Mouse (Mus musculus) liver, adult 2 months (tissue): Measurements from ENCODE around the gene Btnl10.

Experiments used
- CTCF ChIP-seq: fragments of 200-500 bp; IDR thresholded peaks from 2 replicates; pipeline ENCODE4 v1.5.1; 2011; ENCODE audit warnings: low read depth, low read length, control low read depth
- POLR2A ChIP-seq: fragments of 200-500 bp; IDR thresholded peaks from 2 replicates; pipeline ENCODE4 v1.6.1; 2011; ENCODE audit warnings: low read length, control low read depth; ENCODE audit not compliant: insufficient read depth; ENCODE audit errors: extremely low read depth

DNA sequence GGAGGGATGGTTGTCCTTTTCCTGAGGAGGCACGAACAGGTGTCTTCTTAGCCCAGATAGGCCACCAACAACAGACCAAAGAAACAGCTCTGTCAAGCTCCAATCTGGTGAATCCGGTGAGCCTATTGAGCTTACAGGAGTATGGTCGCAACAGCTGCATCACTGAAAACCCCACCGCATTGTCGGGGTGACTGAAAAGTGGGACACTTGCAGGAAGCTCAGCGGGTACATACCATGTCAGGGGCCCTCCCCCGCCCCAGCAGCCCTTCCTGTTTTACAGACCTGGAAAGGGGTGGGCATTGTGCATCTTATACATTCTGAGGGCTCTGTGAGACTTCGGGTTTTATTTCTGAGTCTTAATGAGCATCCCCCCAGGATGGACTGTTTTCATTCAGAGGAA is 34.0 kb upstream of the Btnl10 start:
- TF ChIP-seq CTCF (no peak), POLR2A (no peak)
